Mouse (Mus musculus): ENCODE measurements at regions not wholly inside any gene's neighbourhood (a gene's known extent, or its start where the extent isn't known, plus 50 kb on each side); places are given as distances from the start of the nearest gene placed in this dataset.
A peak's percentile ranks its signal among the peaks of the same experiment; 100 is the strongest.

- no peak overlapping the region for H3K4me2 ChIP-seq (ENCODE audit: low read depth, low read length)
- H3K4me3 ChIP-seq (ENCODE audit: low read depth, low read length): no peak overlapping the region
- H3K36me3 ChIP-seq (ENCODE audit: control insufficient read depth, insufficient read depth, low read length): no peaks in the 10 kb centered on the region
- H3K9ac ChIP-seq (ENCODE audit: low read depth, low read length): no peak overlapping the region
- H3K4me1 ChIP-seq (ENCODE audit: control insufficient read depth, insufficient read depth, low read length): 0 out of 2 replicates have a peak, but pooled peaks cover 1% of the 10 kb centered on the region
- DNase-seq (ENCODE audit: low spot score) (no peak), ATAC-seq (ENCODE audit: low read depth) (no peak)
- H3K27me3 ChIP-seq (replicated peaks; ENCODE audit: control insufficient read depth, insufficient read depth, low read length): no peaks in the 10 kb centered on the region
- no peak overlapping the region for H3K27ac ChIP-seq (replicated peaks; ENCODE audit: low read depth, low read length)
- H3K9me3 ChIP-seq (ENCODE audit: control insufficient read depth, low read length): no peaks in the 10 kb centered on the region
- 78% methylated on average over 3 of the region's 3 CpGs for WGBS
These were observed 271.0 kb upstream of the Cdh5 start for GRCm38 (mm10) chr8:103830416-103830815.

GRCm38 (mm10) chr8:103839990-103840389, 261.4 kb upstream of the Cdh5 start:
- Histone ChIP-seq H3K27me3 (replicated peaks; ENCODE audit: control insufficient read depth, insufficient read depth, low read length) (no peaks in the 10 kb centered on the region), H3K4me3 (ENCODE audit: low read depth, low read length) (no peak overlapping the region), H3K9ac (ENCODE audit: low read depth, low read length) (no peak overlapping the region), H3K36me3 (ENCODE audit: control insufficient read depth, insufficient read depth, low read length) (no peaks in the 10 kb centered on the region), H3K4me1 (ENCODE audit: control insufficient read depth, insufficient read depth, low read length) (no peaks in the 10 kb centered on the region), H3K27ac (replicated peaks; ENCODE audit: low read depth, low read length) (no peak overlapping the region), H3K9me3 (ENCODE audit: control insufficient read depth, low read length) (no peaks in the 10 kb centered on the region), H3K4me2 (ENCODE audit: low read depth, low read length) (no peak overlapping the region)
- 99% methylated on average over 4 of the region's 4 CpGs for WGBS
- DNase-seq (ENCODE audit: low spot score) (no peak), ATAC-seq (ENCODE audit: low read depth) (no peak)

GRCm38 (mm10) chr8:103845964-103846363, 255.5 kb upstream of the Cdh5 start:
- H3K36me3 ChIP-seq (ENCODE audit: control insufficient read depth, insufficient read depth, low read length): no peaks in the 10 kb centered on the region
- no peak for DNase-seq (ENCODE audit: low spot score)
- no peak for ATAC-seq (ENCODE audit: low read depth)
- H3K27me3 ChIP-seq (replicated peaks; ENCODE audit: control insufficient read depth, insufficient read depth, low read length): no peaks in the 10 kb centered on the region
- no peak overlapping the region for H3K4me3 ChIP-seq (ENCODE audit: low read depth, low read length)
- 65% methylated on average over 1 of the region's 1 CpGs for WGBS
- no peak overlapping the region for H3K4me2 ChIP-seq (ENCODE audit: low read depth, low read length)
- H3K27ac ChIP-seq (replicated peaks; ENCODE audit: low read depth, low read length): no peak overlapping the region
- no peaks in the 10 kb centered on the region for H3K4me1 ChIP-seq (ENCODE audit: control insufficient read depth, insufficient read depth, low read length)
- H3K9me3 ChIP-seq (ENCODE audit: control insufficient read depth, low read length): no peaks in the 10 kb centered on the region
- no peak overlapping the region for H3K9ac ChIP-seq (ENCODE audit: low read depth, low read length)

GRCm38 (mm10) chr8:103846382-103846976, 254.9 kb upstream of the Cdh5 start:
- no peak overlapping the region for H3K4me2 ChIP-seq (ENCODE audit: low read depth, low read length)
- no peak overlapping the region; the same call in 1 of the 2 replicates for H3K27ac ChIP-seq (replicated peaks; ENCODE audit: low read depth, low read length)

GRCm38 (mm10) chr8:103849785-103850184, 251.6 kb upstream of the Cdh5 start:
- H3K36me3 ChIP-seq (ENCODE audit: control insufficient read depth, insufficient read depth, low read length): no peaks in the 10 kb centered on the region
- H3K4me3 ChIP-seq (ENCODE audit: low read depth, low read length): no peak overlapping the region
- no peak overlapping the region for H3K4me2 ChIP-seq (ENCODE audit: low read depth, low read length)
- DNase-seq (ENCODE audit: low spot score) (no peak), ATAC-seq (ENCODE audit: low read depth) (no peak)
- no peak overlapping the region for H3K27ac ChIP-seq (replicated peaks; ENCODE audit: low read depth, low read length)
- H3K4me1 ChIP-seq (ENCODE audit: control insufficient read depth, insufficient read depth, low read length): no peaks in the 10 kb centered on the region
- no peak overlapping the region for H3K9ac ChIP-seq (ENCODE audit: low read depth, low read length)
- no peaks in the 10 kb centered on the region for H3K9me3 ChIP-seq (ENCODE audit: control insufficient read depth, low read length)
- WGBS: 85% methylated on average over 2 of the region's 2 CpGs
- H3K27me3 ChIP-seq (replicated peaks; ENCODE audit: control insufficient read depth, insufficient read depth, low read length): no peaks in the 10 kb centered on the region

More at GRCm38 (mm10) chr8:103846382-103846976, 254.9 kb upstream of the Cdh5 start:
- Histone ChIP-seq H3K9ac (ENCODE audit: low read depth, low read length) (no peak overlapping the region), H3K9me3 (ENCODE audit: control insufficient read depth, low read length) (no peaks in the 10 kb centered on the region), H3K36me3 (ENCODE audit: control insufficient read depth, insufficient read depth, low read length) (no peaks in the 10 kb centered on the region), H3K4me1 (ENCODE audit: control insufficient read depth, insufficient read depth, low read length) (no peaks in the 10 kb centered on the region), H3K27me3 (replicated peaks; ENCODE audit: control insufficient read depth, insufficient read depth, low read length) (no peaks in the 10 kb centered on the region), H3K4me3 (ENCODE audit: low read depth, low read length) (no peak overlapping the region)
- ATAC-seq (ENCODE audit: low read depth) (peak; percentile 26; the same call in 1 of the 2 replicates), DNase-seq (ENCODE audit: low spot score) (no peak)
- WGBS: 47% methylated on average over 10 of the region's 10 CpGs

GRCm38 (mm10) chr8:103851286-103851685, 250.1 kb upstream of the Cdh5 start:
- Histone ChIP-seq H3K4me1 (ENCODE audit: control insufficient read depth, insufficient read depth, low read length) (no peaks in the 10 kb centered on the region), H3K4me3 (ENCODE audit: low read depth, low read length) (no peak overlapping the region), H3K27me3 (replicated peaks; ENCODE audit: control insufficient read depth, insufficient read depth, low read length) (no peaks in the 10 kb centered on the region), H3K9me3 (ENCODE audit: control insufficient read depth, low read length) (no peaks in the 10 kb centered on the region), H3K36me3 (ENCODE audit: control insufficient read depth, insufficient read depth, low read length) (no peaks in the 10 kb centered on the region), H3K9ac (ENCODE audit: low read depth, low read length) (no peak overlapping the region), H3K27ac (replicated peaks; ENCODE audit: low read depth, low read length) (no peak overlapping the region), H3K4me2 (ENCODE audit: low read depth, low read length) (no peak overlapping the region)
- DNase-seq (ENCODE audit: low spot score): no peak
- 72% methylated on average over 8 of the region's 8 CpGs for whole genome bisulfite sequencing
- ATAC-seq (ENCODE audit: low read depth): no peak

GRCm38 (mm10) chr8:103853048-103853447, 248.4 kb upstream of the Cdh5 start:
- H3K4me2 ChIP-seq (ENCODE audit: low read depth, low read length): no peak overlapping the region

GRCm38 (mm10) chr8:103855291-103855690, 246.1 kb upstream of the Cdh5 start:
- Histone ChIP-seq H3K4me1 (ENCODE audit: control insufficient read depth, insufficient read depth, low read length) (no peaks in the 10 kb centered on the region), H3K27me3 (replicated peaks; ENCODE audit: control insufficient read depth, insufficient read depth, low read length) (no peaks in the 10 kb centered on the region), H3K9ac (ENCODE audit: low read depth, low read length) (no peak overlapping the region), H3K27ac (replicated peaks; ENCODE audit: low read depth, low read length) (no peak overlapping the region), H3K36me3 (ENCODE audit: control insufficient read depth, insufficient read depth, low read length) (no peaks in the 10 kb centered on the region), H3K9me3 (ENCODE audit: control insufficient read depth, low read length) (no peaks in the 10 kb centered on the region), H3K4me2 (ENCODE audit: low read depth, low read length) (no peak overlapping the region), H3K4me3 (ENCODE audit: low read depth, low read length) (no peak overlapping the region)
- ATAC-seq (ENCODE audit: low read depth) (no peak), DNase-seq (ENCODE audit: low spot score) (peak; percentile 56)
- 62% methylated on average over 9 of the region's 9 CpGs for WGBS

More at GRCm38 (mm10) chr8:103853048-103853447, 248.4 kb upstream of the Cdh5 start:
- no peaks in the 10 kb centered on the region for H3K36me3 ChIP-seq (ENCODE audit: control insufficient read depth, insufficient read depth, low read length)
- H3K27ac ChIP-seq (replicated peaks; ENCODE audit: low read depth, low read length): no peak overlapping the region
- no peaks in the 10 kb centered on the region for H3K9me3 ChIP-seq (ENCODE audit: control insufficient read depth, low read length)
- DNase-seq (ENCODE audit: low spot score): no peak
- H3K27me3 ChIP-seq (replicated peaks; ENCODE audit: control insufficient read depth, insufficient read depth, low read length): no peaks in the 10 kb centered on the region
- no peak for ATAC-seq (ENCODE audit: low read depth)
- H3K9ac ChIP-seq (ENCODE audit: low read depth, low read length): no peak overlapping the region
- no peaks in the 10 kb centered on the region for H3K4me1 ChIP-seq (ENCODE audit: control insufficient read depth, insufficient read depth, low read length)
- no peak overlapping the region for H3K4me3 ChIP-seq (ENCODE audit: low read depth, low read length)
- WGBS: 80% methylated on average over 4 of the region's 4 CpGs

- no peak overlapping the region for H3K27ac ChIP-seq (replicated peaks; ENCODE audit: low read depth, low read length)
- H3K9me3 ChIP-seq (ENCODE audit: control insufficient read depth, low read length): no peaks in the 10 kb centered on the region
- H3K4me3 ChIP-seq (ENCODE audit: low read depth, low read length): no peak overlapping the region
- H3K4me1 ChIP-seq (ENCODE audit: control insufficient read depth, insufficient read depth, low read length): peaks cover 2% of the 10 kb centered on the region; the same call in 1 of the 2 replicates
- no peak overlapping the region for H3K9ac ChIP-seq (ENCODE audit: low read depth, low read length)
- no peaks in the 10 kb centered on the region for H3K27me3 ChIP-seq (replicated peaks; ENCODE audit: control insufficient read depth, insufficient read depth, low read length)
- DNase-seq (ENCODE audit: low spot score): no peak
- H3K4me2 ChIP-seq (ENCODE audit: low read depth, low read length): no peak overlapping the region
- no peaks in the 10 kb centered on the region for H3K36me3 ChIP-seq (ENCODE audit: control insufficient read depth, insufficient read depth, low read length)
- WGBS: 92% methylated on average over 1 of the region's 1 CpGs
- no peak for ATAC-seq (ENCODE audit: low read depth)
These were observed 242.3 kb upstream of the Cdh5 start for GRCm38 (mm10) chr8:103859130-103859529.
